Mouse (Mus musculus) cerebellum, adult 2 months (tissue): ENCODE data around the gene Lin7a.

Source experiments
- CTCF ChIP-seq: fragments of 200-500 bp; IDR thresholded peaks from 2 replicates; pipeline ENCODE4 v1.5.1; 2011; ENCODE audit warnings: low read depth, mild to moderate bottlenecking, control low read depth, low read length, moderate library complexity, borderline replicate concordance; ENCODE audit not compliant: insufficient read depth
- POLR2A ChIP-seq: fragments of 200-500 bp; IDR thresholded peaks from 2 replicates; pipeline ENCODE4 v1.6.1; 2011; ENCODE audit warnings: low read length, control low read depth, borderline replicate concordance; ENCODE audit not compliant: insufficient read depth

DNA sequence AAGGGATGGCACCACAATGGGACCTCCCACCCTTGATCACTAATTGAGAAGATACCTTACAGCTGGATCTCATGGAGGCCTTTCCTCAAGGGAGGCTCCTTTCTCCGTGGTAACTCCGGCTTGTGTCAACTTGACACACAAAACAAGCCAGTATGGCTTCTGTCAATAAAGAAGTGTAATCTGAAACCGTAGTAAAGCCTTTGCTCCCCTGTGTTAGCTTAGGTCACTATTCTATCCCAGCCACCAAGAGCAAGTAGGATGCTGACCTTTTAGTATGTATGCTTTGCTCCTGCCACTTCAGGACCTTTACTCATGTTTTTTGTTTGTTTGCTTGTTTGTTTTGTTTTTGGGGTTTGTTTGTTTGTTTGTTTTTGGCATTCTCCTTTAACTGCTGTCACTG, 41.9 kb downstream of the Lin7a start:
- TF ChIP-seq CTCF, result no peak
- TF ChIP-seq POLR2A, result no peak
